ENCODE assay signal across 17 mouse cellular contexts in genomic region chr16:32538761-32539255, GRCm38 (mm10). TPM values are rescaled to one million over a fixed set of nuclear protein-coding genes. Genes with fewer than 3 reads are reported as not detected.
DNase-seq lines count a peak whose midpoint lies in the region; ATAC-seq and TF ChIP-seq lines count a peak whose summit lies in the region.
"Had no signal": no experiment of that assay in that cellular context is flagged by ENCODE, and none has a peak within 500 bp of the region (broad histone marks: within the 10 kb centered on the region; RNA-seq: fewer than 3 reads in every experiment).

No protein-coding gene starts in this region.

- H3K9ac ChIP-seq in liver, postnatal 0 days (replicated peaks) = no peak overlapping the region
- H3K9ac ChIP-seq: midbrain, embryonic 12.5 days had no signal

- TF ChIP-seq EP300 in liver, postnatal 0 days (IDR thresholded peaks at IDR 0.05; ENCODE audit: low read depth) = no peak

- H3K4me2 ChIP-seq in liver, postnatal 0 days (ENCODE audit: low read depth, low read length) = no peak overlapping the region
- H3K4me2 ChIP-seq: midbrain, embryonic 12.5 days had no signal

- H3K4me1 ChIP-seq in liver, postnatal 0 days (ENCODE audit: insufficient read depth) = peaks cover 36% of the 10 kb centered on the region
- H3K4me1 ChIP-seq in limb, embryonic 10.5 days = peaks cover 42% of the 10 kb centered on the region

- no peaks in the 10 kb centered on the region for H3K36me3 ChIP-seq in liver, postnatal 0 days (replicated peaks; ENCODE audit: insufficient read depth, low read length)
- no peaks in the 10 kb centered on the region for H3K36me3 ChIP-seq in limb, embryonic 10.5 days
- H3K36me3 ChIP-seq: midbrain, embryonic 12.5 days had no signal

- H3K9me3 ChIP-seq in liver, postnatal 0 days (ENCODE audit: low read length) = no peaks in the 10 kb centered on the region
- no peaks in the 10 kb centered on the region for H3K9me3 ChIP-seq in limb, embryonic 10.5 days (replicated peaks)
- H3K9me3 ChIP-seq: midbrain, embryonic 12.5 days had no signal

- 48% methylated on average over 3 of the region's 3 CpGs for WGBS in liver, postnatal 0 days (ENCODE audit: insufficient replicate concordance)
- 30% methylated on average over 3 of the region's 3 CpGs for WGBS in limb, embryonic 10.5 days

- H3K4me3 ChIP-seq in liver, postnatal 0 days (ENCODE audit: low read depth, low read length) = no peak overlapping the region
- H3K4me3 ChIP-seq in limb, embryonic 10.5 days = no peak overlapping the region
- H3K4me3 ChIP-seq: midbrain, embryonic 12.5 days had no signal

- H3K27me3 ChIP-seq in liver, postnatal 0 days (ENCODE audit: insufficient read depth, low read length) = no peaks in the 10 kb centered on the region
- H3K27me3 ChIP-seq in limb, embryonic 10.5 days (ENCODE audit: low read depth, poor library complexity, severe bottlenecking) = no peaks in the 10 kb centered on the region
- H3K27me3 ChIP-seq: CH12.LX; midbrain, embryonic 12.5 days had no signal

- DNase-seq in liver (peak; percentile 58), ES-CJ7 (ENCODE audit: low read depth, low spot score) (peak; percentile 68), ZHBTc4 (ENCODE audit: low read depth, low spot score) (peak; percentile 77)
- no peak for DNase-seq in liver, postnatal 0 days
- DNase-seq in limb, embryonic 10.5 days (ENCODE audit: low spot score) = no peak
- DNase-seq in ovary, postnatal 36 days (ENCODE audit: low spot score) = no peak
- DNase-seq in adrenal gland, postnatal 10 days = no peak
- DNase-seq: cerebellum, postnatal 14 days; heart, adult 11 months; heart, postnatal 14 days had no signal

- no peak for TF ChIP-seq CTCF in liver, postnatal 0 days (IDR thresholded peaks at IDR 0.05; ENCODE audit: low read depth)

- H3K27ac ChIP-seq in liver, postnatal 0 days (ENCODE audit: low read depth) = no peak overlapping the region
- H3K27ac ChIP-seq in limb, embryonic 10.5 days = peak overlapping the region; percentile 58; the same call in 1 of the 2 replicates
- H3K27ac ChIP-seq: midbrain, embryonic 12.5 days had no signal

- no peak for ATAC-seq in liver, postnatal 0 days
- no peak for ATAC-seq in cerebellum, adult (ENCODE audit: insufficient number of reproducible peaks, low FRiP score, low TSS enrichment)

RNA-seq across cellular contexts. Expression of gene Zdhhc19, which starts 42.7 kb away (rescaled TPM):
- not detected in 2 replicates for polyA plus RNA-seq in liver, postnatal 0 days (2015; fragmentation: Nextera tagmentation; extraction: Ambion mirVana)
- polyA plus RNA-seq in limb, embryonic 10.5 days (2016; fragmentation: Nextera tagmentation; extraction: Ambion mirVana) = not detected in 2 replicates
- total RNA-seq in adrenal gland, postnatal 10 days (2021) = not detected
- total RNA-seq: CH12.LX; heart, postnatal 14 days; layer of hippocampus, postnatal 14 days had no signal
- polyA plus RNA-seq: kidney, embryonic 14.5 days; liver, embryonic 14.5 days; midbrain, embryonic 12.5 days; spleen, adult 2 months had no signal

RNA-seq across cellular contexts. Expression of gene Slc51a, which starts 51.1 kb away (rescaled TPM):
- polyA plus RNA-seq in liver, postnatal 0 days (2015; fragmentation: Nextera tagmentation; extraction: Ambion mirVana) = 0.81 and 1.0 TPM in 2 replicates
- polyA plus RNA-seq in limb, embryonic 10.5 days (2016; fragmentation: Nextera tagmentation; extraction: Ambion mirVana) = 0.46 and 0.50 TPM in 2 replicates
- total RNA-seq in adrenal gland, postnatal 10 days (2021) = not detected
- total RNA-seq: layer of hippocampus, postnatal 14 days had no signal
- polyA plus RNA-seq: spleen, adult 2 months had no signal

Comparison
In these comparisons a context has a peak if more than half of its experiments do, and no peak if none do; other contexts are left out.
1. DNase-seq: peak in liver (single experiment), ES-CJ7 (single experiment) and ZHBTc4 (single experiment); none in liver, postnatal 0 days (single experiment), limb, embryonic 10.5 days (single experiment), ovary, postnatal 36 days (single experiment) and adrenal gland, postnatal 10 days (single experiment).